Mouse (Mus musculus) ES-Bruce4 (cell line): ENCODE measurements around the gene Cd160.
A peak's percentile ranks its signal among the peaks of the same experiment; 100 is the strongest.

Source experiments
- CTCF ChIP-seq: IDR thresholded peaks from one replicate; pipeline ENCODE4 v1.8.1; 2011; ENCODE audit warnings: low read depth, low read length
- EP300 ChIP-seq: IDR thresholded peaks from 2 replicates; pipeline ENCODE4 v1.6.1; 2011; ENCODE audit warnings: low read depth, low read length; ENCODE audit not compliant: insufficient read depth
- POLR2A ChIP-seq: IDR thresholded peaks from one replicate; pipeline ENCODE4 v1.8.1; 2011; ENCODE audit warnings: low read length; ENCODE audit not compliant: insufficient read depth

GRCm38 (mm10) chr3:96832930-96833329, 3.8 kb upstream of the Cd160 start:
- no peak for TF ChIP-seq CTCF
- TF ChIP-seq EP300 = peak; percentile 56; the same call in 1 of the 2 replicates
- TF ChIP-seq POLR2A = no peak
